Mouse (Mus musculus): Measurements from ENCODE around the gene Trmt11. TPM values are rescaled to one million over a fixed set of nuclear protein-coding genes. Genes with fewer than 3 reads are reported as not detected.

Gene Trmt11
- 9.7 to 12.1 TPM (median 11.1 TPM) in 4 replicates for total RNA-seq (2023; ENCODE audit: inconsistent age)

DNA sequence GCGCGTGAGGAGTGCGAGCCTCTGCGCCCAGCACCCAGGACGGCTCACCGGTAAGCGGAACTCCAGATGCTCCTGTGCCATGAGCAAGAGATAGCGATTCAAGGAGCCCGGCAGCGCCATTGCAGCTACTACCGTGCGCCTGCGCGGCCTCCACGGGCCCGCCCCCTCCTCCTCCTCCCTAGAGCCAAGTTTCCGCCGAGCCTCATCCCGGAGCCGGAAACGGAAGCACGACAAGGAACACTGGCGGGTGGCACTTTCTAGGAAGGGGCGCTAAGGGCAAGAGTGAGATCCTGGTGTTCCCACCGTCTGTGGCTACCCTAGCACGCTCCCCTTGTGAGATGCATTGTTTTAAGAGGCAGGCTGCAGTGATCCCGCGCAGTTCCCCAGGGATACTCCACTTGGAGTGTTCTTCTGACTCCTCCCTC is at the start of gene Trmt11:
Gene Trmt11, minus strand, starts transcription at position 208 of the 425 bp plus-strand sequence.

GRCm38 (mm10) chr10:30629513-30629912 is 29.0 kb upstream of the Trmt11 start, which contains the start of gene Hint3:
TSS of gene Hint3 (minus strand) at chr10:30629632.

Other genes with a start within 250 kb of the Trmt11 start
- 22.1 to 28.3 TPM (median 25.8 TPM) in 4 replicates for gene Hint3, start 28.9 kb upstream of the Trmt11 start, total RNA-seq (2023; ENCODE audit: inconsistent age)
- 18.1 to 22.8 TPM (median 19.4 TPM) in 4 replicates for gene Ncoa7, start 202.6 kb upstream of the Trmt11 start, total RNA-seq (2023; ENCODE audit: inconsistent age)
- gene Hey2, start 242.1 kb upstream of the Trmt11 start, total RNA-seq (2023; ENCODE audit: inconsistent age) = 0.26 to 0.27 TPM in 2 of 4 replicates, not detected in the others